Mouse (Mus musculus) intestine, postnatal 0 days (tissue): ENCODE measurements around the gene Snx29. TPM values are rescaled to one million over a fixed set of nuclear protein-coding genes. Genes with fewer than 3 reads are reported as not detected.

Source experiments
- ATAC-seq: fragments of 200-750 bp; cut with Nextera tagmentation; 2 replicates; pipeline ENCODE4 v1.8.0; 2017; ENCODE audit warnings: mild to moderate bottlenecking, moderate TSS enrichment, moderate library complexity
- H3K27ac ChIP-seq: fragments of 300-500 bp; sonication (generic); 2 replicates; pipeline ENCODE4 v1.5.1; 2014; ENCODE audit warnings: mild to moderate bottlenecking, low read depth, low read length, moderate library complexity
- H3K27me3 ChIP-seq: fragments of 300-500 bp; sonication (generic); replicated peaks from 2 replicates; pipeline ENCODE4 v1.6.1; 2014; ENCODE audit warnings: low read length, mixed read lengths; ENCODE audit not compliant: control insufficient read depth, insufficient read depth
- H3K36me3 ChIP-seq: fragments of 300-500 bp; sonication (generic); 2 replicates; pipeline ENCODE4 v1.6.1; 2014; ENCODE audit warnings: mild to moderate bottlenecking, moderate library complexity; ENCODE audit not compliant: control insufficient read depth, insufficient read depth
- H3K4me1 ChIP-seq: fragments of 300-500 bp; sonication (generic); replicated peaks from 2 replicates; pipeline ENCODE4 v1.6.1; 2014; ENCODE audit warnings: antibody characterized with exemption, low read length, mixed read lengths; ENCODE audit not compliant: control insufficient read depth, insufficient read depth
- H3K4me2 ChIP-seq: fragments of 300-500 bp; sonication (generic); replicated peaks from 2 replicates; pipeline ENCODE4 v1.6.1; 2014; ENCODE audit warnings: low read depth, mild to moderate bottlenecking, moderate library complexity
- H3K4me3 ChIP-seq: fragments of 300-500 bp; sonication (generic); 2 replicates; pipeline ENCODE4 v1.5.1; 2014; ENCODE audit warnings: low read depth, low read length
- H3K9ac ChIP-seq: fragments of 300-500 bp; sonication (generic); 2 replicates; pipeline ENCODE4 v1.6.1; 2014; ENCODE audit warnings: mild to moderate bottlenecking, low read depth, low read length
- H3K9me3 ChIP-seq: fragments of 300-500 bp; sonication (generic); 2 replicates; pipeline ENCODE4 v1.6.1; 2016; ENCODE audit warnings: mixed run types; ENCODE audit not compliant: control insufficient read depth
- CTCF ChIP-seq: sonication (generic); IDR thresholded peaks from 2 replicates; pipeline ENCODE4 v1.5.1; 2016; ENCODE audit warnings: low read depth, mild to moderate bottlenecking, control low read depth, antibody characterized with exemption, moderate library complexity
- WGBS: fragments of 180-500 bp; shearing (Covaris S2); extraction: QIAGEN DNeasy Blood & Tissue Kit; methylation state at CpG from one replicate; pipeline ENCODE4 v1.1.7; 2014; 5-methylcytosine and 5-hydroxymethylcytosine counted together
- polyA plus RNA-seq: library from polyadenylated mRNA; unstranded; fragments of >200 nt; fragmentation: Nextera tagmentation; extraction: Ambion mirVana; gene quantifications from 2 replicates; pipeline ENCODE4 v1.2.1, GENCODE M21; 2015

Gene Snx29
- polyA plus RNA-seq, 1 experiment from 2014 or later: 1.9 TPM

GRCm38 (mm10) chr16:11457609-11458350 is 135.1 kb downstream of the Snx29 start:
- ATAC-seq: no peak
- 0 out of 2 replicates have a peak, but pooled peaks cover 6% of the 10 kb centered on the region for H3K4me1 ChIP-seq
- TF ChIP-seq CTCF: no peak
- WGBS: 72% methylated on average over 2 of the region's 2 CpGs
- H3K27ac ChIP-seq: no peak overlapping the region
- no peak overlapping the region for H3K4me3 ChIP-seq
- no peaks in the 10 kb centered on the region for H3K27me3 ChIP-seq
- peaks cover 22% of the 10 kb centered on the region; the same call in 1 of the 2 replicates for H3K36me3 ChIP-seq
- no peak overlapping the region for H3K9ac ChIP-seq
- no peak overlapping the region for H3K4me2 ChIP-seq
- H3K9me3 ChIP-seq: no peaks in the 10 kb centered on the region

GRCm38 (mm10) chr16:11460210-11460609 is 137.5 kb downstream of the Snx29 start:
- Histone ChIP-seq H3K27me3 (no peaks in the 10 kb centered on the region), H3K27ac (no peak overlapping the region), H3K4me2 (no peak overlapping the region), H3K9me3 (no peaks in the 10 kb centered on the region), H3K9ac (no peak overlapping the region), H3K4me3 (no peak overlapping the region), H3K4me1 (0 out of 2 replicates have a peak, but pooled peaks cover 6% of the 10 kb centered on the region), H3K36me3 (peaks cover 5% of the 10 kb centered on the region; the same call in 1 of the 2 replicates)
- ATAC-seq: no peak
- WGBS: 98% methylated on average over 1 of the region's 1 CpGs
- TF ChIP-seq CTCF: no peak

DNA sequence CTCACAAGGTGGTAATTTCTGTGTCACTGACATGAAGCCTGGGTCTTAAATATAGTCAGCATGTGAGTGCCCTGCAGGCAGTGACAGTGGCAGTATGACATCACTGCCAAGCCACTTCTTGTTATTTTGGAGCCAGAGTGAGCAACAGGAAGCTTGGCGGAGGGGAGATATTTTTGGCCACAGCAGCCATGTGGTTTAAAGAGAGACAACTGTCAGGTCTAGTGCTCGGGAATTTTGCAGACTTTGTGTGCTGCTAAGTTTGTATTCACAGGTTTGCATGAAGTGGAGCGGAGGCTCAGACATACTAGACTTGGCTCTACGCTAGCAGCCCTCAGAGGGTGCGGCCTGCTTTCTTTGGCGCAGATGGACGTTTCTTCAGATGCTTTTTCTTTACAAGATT is 138.9 kb downstream of the Snx29 start:
- no peaks in the 10 kb centered on the region for H3K9me3 ChIP-seq
- peaks cover 5% of the 10 kb centered on the region; the same call in 1 of the 2 replicates for H3K36me3 ChIP-seq
- WGBS: 75% methylated on average over 7 of the region's 7 CpGs
- no peak overlapping the region for H3K9ac ChIP-seq
- no peak for TF ChIP-seq CTCF
- H3K4me3 ChIP-seq: no peak overlapping the region
- no peak for ATAC-seq
- no peak overlapping the region for H3K4me2 ChIP-seq
- no peaks in the 10 kb centered on the region for H3K27me3 ChIP-seq
- no peak overlapping the region for H3K27ac ChIP-seq
- 0 out of 2 replicates have a peak, but pooled peaks cover 4% of the 10 kb centered on the region for H3K4me1 ChIP-seq

- ATAC-seq: peak; percentile 28; the same call in 1 of the 2 replicates
- no peaks in the 10 kb centered on the region for H3K9me3 ChIP-seq
- no peak overlapping the region for H3K4me3 ChIP-seq
- WGBS: 54% methylated on average over 15 of the region's 15 CpGs
- no peaks in the 10 kb centered on the region for H3K27me3 ChIP-seq
- no peaks in the 10 kb centered on the region for H3K4me1 ChIP-seq
- H3K4me2 ChIP-seq: no peak overlapping the region
- H3K27ac ChIP-seq: no peak overlapping the region
- H3K9ac ChIP-seq: no peak overlapping the region; the same call in 1 of the 2 replicates
- peaks cover 5% of the 10 kb centered on the region; the same call in 1 of the 2 replicates for H3K36me3 ChIP-seq
- peak; percentile 97 for TF ChIP-seq CTCF
These were observed 145.9 kb downstream of the Snx29 start for GRCm38 (mm10) chr16:11468533-11469179.

- no peak overlapping the region for H3K9ac ChIP-seq
- 84% methylated on average over 3 of the region's 3 CpGs for WGBS
- H3K27me3 ChIP-seq: no peaks in the 10 kb centered on the region
- no peak overlapping the region for H3K27ac ChIP-seq
- peaks cover 3% of the 10 kb centered on the region; the same call in 1 of the 2 replicates for H3K36me3 ChIP-seq
- no peak overlapping the region for H3K4me2 ChIP-seq
- no peak for ATAC-seq
- TF ChIP-seq CTCF: no peak
- H3K4me1 ChIP-seq: no peaks in the 10 kb centered on the region
- no peaks in the 10 kb centered on the region for H3K9me3 ChIP-seq
- H3K4me3 ChIP-seq: no peak overlapping the region
These were observed 146.8 kb downstream of the Snx29 start for GRCm38 (mm10) chr16:11469491-11469890.

GRCm38 (mm10) chr16:11471246-11471645 is 148.5 kb downstream of the Snx29 start:
- Histone ChIP-seq H3K4me1 (no peaks in the 10 kb centered on the region), H3K9me3 (no peaks in the 10 kb centered on the region), H3K4me3 (no peak overlapping the region), H3K27ac (no peak overlapping the region), H3K27me3 (no peaks in the 10 kb centered on the region), H3K9ac (no peak overlapping the region), H3K4me2 (no peak overlapping the region), H3K36me3 (no peaks in the 10 kb centered on the region)
- 94% methylated on average over 2 of the region's 2 CpGs for WGBS
- TF ChIP-seq CTCF: no peak
- ATAC-seq: no peak
